Mouse (Mus musculus) forebrain, embryonic 11.5 days (tissue): ENCODE data around the gene Ubl7. TPM values are rescaled to one million over a fixed set of nuclear protein-coding genes. Genes with fewer than 3 reads are reported as not detected.
"Not testable (repeated sequence)": the region's sequence is repeated elsewhere in the genome, so short reads cannot be mapped to it uniquely, and the experiment has no call there.

ENCODE experiments used
- ATAC-seq: fragments of 200-750 bp; cut with Nextera tagmentation; replicated peaks from 2 replicates; pipeline ENCODE4 v1.8.0; 2017; ENCODE audit warnings: moderate TSS enrichment; ENCODE audit not compliant: low FRiP score
- DNase-seq: peaks from one replicate; pipeline ENCODE4 v3.0.0-alpha.2; 2017; ENCODE audit warnings: low spot score
- H3K27ac ChIP-seq: fragments of 300-500 bp; sonication (generic); 2 replicates; pipeline ENCODE4 v1.5.1; 2014; ENCODE audit warnings: low read depth, low read length
- H3K27me3 ChIP-seq: fragments of 300-500 bp; sonication (generic); 2 replicates; pipeline ENCODE4 v1.6.1; 2014; ENCODE audit warnings: mild to moderate bottlenecking, low read length, mixed read lengths; ENCODE audit not compliant: control insufficient read depth, insufficient read depth
- H3K36me3 ChIP-seq: fragments of 300-500 bp; sonication (generic); 2 replicates; pipeline ENCODE4 v1.6.1; 2014; ENCODE audit warnings: mild to moderate bottlenecking, low read length, moderate library complexity, mixed read lengths; ENCODE audit not compliant: control insufficient read depth, insufficient read depth
- H3K4me1 ChIP-seq: fragments of 300-500 bp; sonication (generic); replicated peaks from 2 replicates; pipeline ENCODE4 v1.6.1; 2014; ENCODE audit warnings: low read length, mixed read lengths; ENCODE audit not compliant: control insufficient read depth, insufficient read depth
- H3K4me2 ChIP-seq: fragments of 300-500 bp; sonication (generic); 2 replicates; pipeline ENCODE4 v1.6.1; 2014; ENCODE audit warnings: low read depth, mild to moderate bottlenecking, low read length, moderate library complexity, mixed read lengths; ENCODE audit not compliant: severe bottlenecking
- H3K4me3 ChIP-seq: fragments of 300-500 bp; sonication (generic); 2 replicates; pipeline ENCODE4 v1.5.1; 2014; ENCODE audit warnings: low read depth, low read length
- H3K9ac ChIP-seq: fragments of 300-500 bp; sonication (generic); 2 replicates; pipeline ENCODE4 v1.6.1; 2014; ENCODE audit warnings: low read length
- H3K9me3 ChIP-seq: fragments of 300-500 bp; sonication (generic); 2 replicates; pipeline ENCODE4 v1.6.1; 2016; ENCODE audit warnings: low read length, mixed read lengths; ENCODE audit not compliant: control insufficient read depth
- WGBS: fragments of 180-500 bp; shearing (Covaris S2); extraction: QIAGEN DNeasy Blood & Tissue Kit; methylation state at CpG from one replicate; pipeline ENCODE4 v1.1.7; 2014; 5-methylcytosine and 5-hydroxymethylcytosine counted together
- polyA plus RNA-seq: library from polyadenylated mRNA; unstranded; fragments of >200 nt; fragmentation: Nextera tagmentation; extraction: Ambion mirVana; gene quantifications from 2 replicates; pipeline ENCODE4 v1.2.1, GENCODE M21; 2014

Ubl7 gene
- polyA plus RNA-seq, 1 experiment from 2014 or later = 114 TPM

- no peak overlapping the region for H3K9ac ChIP-seq
- DNase-seq (no peak), ATAC-seq (no peak)
- H3K4me3 ChIP-seq = no peak overlapping the region
- 79% methylated on average over 5 of the region's 5 CpGs for WGBS
- H3K36me3 ChIP-seq = no peaks in the 10 kb centered on the region
- H3K27ac ChIP-seq = no peak overlapping the region
- no peaks in the 10 kb centered on the region for H3K27me3 ChIP-seq
- no peaks in the 10 kb centered on the region for H3K9me3 ChIP-seq
- no peak overlapping the region for H3K4me2 ChIP-seq
- H3K4me1 ChIP-seq = no peaks in the 10 kb centered on the region
Observed at GRCm38 (mm10) chr9:57874134-57874533, 36.6 kb upstream of the Ubl7 start.

- DNase-seq (no peak), ATAC-seq (no peak)
- Histone ChIP-seq H3K36me3 (no peaks in the 10 kb centered on the region), H3K9ac (no peak overlapping the region), H3K27ac (no peak overlapping the region), H3K4me3 (no peak overlapping the region), H3K4me2 (no peak overlapping the region), H3K4me1 (no peaks in the 10 kb centered on the region), H3K27me3 (no peaks in the 10 kb centered on the region), H3K9me3 (no peaks in the 10 kb centered on the region)
- 83% methylated on average over 3 of the region's 3 CpGs for WGBS
Observed at GRCm38 (mm10) chr9:57874994-57875393, 35.8 kb upstream of the Ubl7 start.

- Histone ChIP-seq H3K27ac (no peak overlapping the region), H3K4me2 (no peak overlapping the region), H3K27me3 (no peaks in the 10 kb centered on the region), H3K4me3 (no peak overlapping the region), H3K36me3 (no peaks in the 10 kb centered on the region), H3K4me1 (0 out of 2 replicates have a peak, but pooled peaks cover 1% of the 10 kb centered on the region), H3K9me3 (no peaks in the 10 kb centered on the region), H3K9ac (no peak overlapping the region)
- 61% methylated on average over 3 of the region's 3 CpGs for WGBS
- no peak for DNase-seq
- no peak for ATAC-seq
Observed at GRCm38 (mm10) chr9:57879213-57879612, 31.6 kb upstream of the Ubl7 start.

GRCm38 (mm10) chr9:57880278-57880677, 30.5 kb upstream of the Ubl7 start:
- Histone ChIP-seq H3K9me3 (no peaks in the 10 kb centered on the region), H3K27me3 (no peaks in the 10 kb centered on the region), H3K4me1 (0 out of 2 replicates have a peak, but pooled peaks cover 1% of the 10 kb centered on the region), H3K27ac (no peak overlapping the region), H3K36me3 (no peaks in the 10 kb centered on the region), H3K4me3 (no peak overlapping the region), H3K9ac (no peak overlapping the region), H3K4me2 (no peak overlapping the region)
- DNase-seq = no peak
- WGBS = 14% methylated on average over 4 of the region's 4 CpGs
- no peak for ATAC-seq

GRCm38 (mm10) chr9:57881781-57882180, 29.0 kb upstream of the Ubl7 start:
- not testable (repeated sequence) for H3K9me3 ChIP-seq, H3K9ac ChIP-seq, H3K4me3 ChIP-seq, H3K4me1 ChIP-seq, H3K27me3 ChIP-seq, H3K36me3 ChIP-seq, ATAC-seq, DNase-seq, H3K27ac ChIP-seq, H3K4me2 ChIP-seq
- 92% methylated on average over 2 of the region's 2 CpGs for whole genome bisulfite sequencing

- Histone ChIP-seq H3K4me1 (0 out of 2 replicates have a peak, but pooled peaks cover 1% of the 10 kb centered on the region), H3K27ac (no peak overlapping the region), H3K9me3 (no peaks in the 10 kb centered on the region), H3K4me2 (no peak overlapping the region), H3K9ac (no peak overlapping the region), H3K4me3 (no peak overlapping the region), H3K27me3 (no peaks in the 10 kb centered on the region), H3K36me3 (no peaks in the 10 kb centered on the region)
- DNase-seq (no peak), ATAC-seq (no peak)
- 42% methylated on average over 1 of the region's 1 CpGs for WGBS
Observed at GRCm38 (mm10) chr9:57883413-57883812, 27.4 kb upstream of the Ubl7 start.

DNA sequence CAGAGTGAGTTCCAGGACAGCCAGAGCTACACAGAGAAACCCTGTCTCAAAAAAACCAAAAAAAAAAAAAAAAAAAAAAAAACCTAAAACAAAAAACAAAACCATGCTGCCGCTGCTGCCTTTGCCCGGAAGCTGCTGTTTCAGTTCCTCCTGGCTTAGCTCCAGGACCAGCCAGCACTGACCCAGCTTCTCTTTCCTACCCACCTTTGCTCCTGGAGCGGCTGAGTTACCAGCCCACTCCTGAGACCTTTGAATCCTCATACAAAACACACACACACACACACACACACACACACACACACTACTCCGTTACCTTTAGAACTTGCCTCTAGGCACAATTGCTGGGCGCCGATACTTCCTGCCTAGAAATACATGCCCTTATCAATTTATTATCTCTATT, 22.7 kb upstream of the Ubl7 start:
- Histone ChIP-seq H3K27me3 (no peaks in the 10 kb centered on the region), H3K9me3 (no peaks in the 10 kb centered on the region), H3K27ac (no peak overlapping the region), H3K9ac (no peak overlapping the region), H3K4me3 (no peak overlapping the region), H3K36me3 (no peaks in the 10 kb centered on the region), H3K4me1 (0 out of 2 replicates have a peak, but pooled peaks cover 1% of the 10 kb centered on the region), H3K4me2 (no peak overlapping the region)
- 84% methylated on average over 6 of the region's 6 CpGs for WGBS
- no peak for DNase-seq
- no peak for ATAC-seq

DNA sequence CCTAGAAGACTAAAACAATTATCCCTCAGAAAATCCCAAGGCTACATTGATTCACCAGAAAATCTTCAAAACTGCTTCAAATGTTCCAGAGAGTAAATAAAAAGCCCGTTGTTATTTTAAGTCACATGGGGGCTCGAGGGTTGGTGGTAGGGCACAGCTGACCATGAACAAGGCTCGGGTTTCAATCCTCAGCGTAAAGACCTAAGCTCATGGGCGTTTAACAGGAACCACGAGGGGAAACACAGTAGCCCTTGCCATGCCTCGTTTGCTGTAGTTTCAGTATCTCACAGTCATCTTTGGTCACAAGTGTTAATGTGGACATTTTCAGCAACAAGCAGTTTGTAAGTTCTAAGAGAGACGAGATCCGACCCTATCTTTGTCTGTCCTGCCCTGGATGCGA, 10.3 kb upstream of the Ubl7 start:
- Histone ChIP-seq H3K9me3 (no peaks in the 10 kb centered on the region), H3K27ac (peak overlapping the region; percentile 37), H3K9ac (no peak overlapping the region; the same call in 1 of the 2 replicates), H3K36me3 (no peaks in the 10 kb centered on the region), H3K27me3 (no peaks in the 10 kb centered on the region), H3K4me3 (no peak overlapping the region), H3K4me2 (no peak overlapping the region), H3K4me1 (peaks cover 10% of the 10 kb centered on the region)
- 51% methylated on average over 10 of the region's 10 CpGs for WGBS
- DNase-seq = no peak
- no peak for ATAC-seq

DNA sequence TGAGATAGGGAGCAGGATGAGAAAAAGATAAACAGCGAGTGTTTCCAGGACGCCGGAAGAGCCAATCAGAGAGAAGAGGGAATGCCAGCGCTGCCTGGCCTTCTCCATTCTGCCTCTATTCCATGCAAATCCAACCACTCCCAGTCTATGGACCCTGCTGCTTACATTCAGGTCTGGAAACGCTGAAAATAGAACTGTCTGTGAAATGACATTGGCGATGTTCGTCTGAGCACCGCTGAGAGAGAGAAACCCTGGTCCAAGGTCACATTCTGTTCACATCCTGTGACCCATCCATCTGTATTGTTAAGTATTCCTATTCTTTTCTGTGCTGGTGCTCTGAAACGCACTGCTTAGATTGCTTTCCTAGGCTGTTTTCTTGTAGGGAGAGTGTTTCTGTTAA, 9.6 kb upstream of the Ubl7 start:
- Histone ChIP-seq H3K9me3 (no peaks in the 10 kb centered on the region), H3K27me3 (no peaks in the 10 kb centered on the region), H3K4me2 (peak overlapping the region; percentile 26; the same call in 1 of the 2 replicates), H3K4me1 (peaks cover 10% of the 10 kb centered on the region), H3K27ac (peak overlapping the region; percentile 37), H3K9ac (no peak overlapping the region), H3K36me3 (no peaks in the 10 kb centered on the region), H3K4me3 (no peak overlapping the region)
- ATAC-seq = peak; percentile 66
- 27% methylated on average over 9 of the region's 9 CpGs for WGBS
- no peak for DNase-seq
